Mouse (Mus musculus): ENCODE results near the gene Rsph3a.
"Not testable (repeated sequence)": the region's sequence is repeated elsewhere in the genome, so short reads cannot be mapped to it uniquely, and the experiment has no call there.

DNA sequence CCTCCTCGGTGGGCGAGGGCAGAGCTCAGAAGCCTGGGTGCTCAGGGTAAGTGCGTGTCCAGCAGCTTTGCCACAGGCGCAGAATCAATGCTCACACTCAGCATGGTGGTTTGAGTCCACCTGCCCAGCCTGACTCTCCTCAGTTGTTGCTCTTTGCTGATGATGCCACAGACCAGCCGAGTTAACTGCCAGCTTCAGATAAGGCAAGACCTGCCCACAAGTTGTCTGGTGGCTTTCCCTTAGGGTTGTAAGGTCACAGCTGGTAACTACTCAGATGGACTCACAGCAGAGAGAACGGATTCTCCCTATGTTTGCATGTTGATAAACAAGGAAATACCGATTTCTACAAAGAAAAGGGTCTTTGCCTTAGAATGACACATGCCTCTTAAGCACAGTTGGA lies 64.2 kb downstream of the Rsph3a start:
- not testable (repeated sequence) for TF ChIP-seq GATA1 (IDR thresholded peaks at IDR 0.05; ENCODE audit: borderline replicate concordance, low read length); FLI1 (IDR thresholded peaks at IDR 0.05; ENCODE audit: low read length)

Data from megakaryocyte, embryonic 14.5 days (primary cell).